Mouse (Mus musculus) limb, embryonic 11.5 days (tissue): ENCODE measurements at regions not wholly inside any gene's neighbourhood (a gene's known extent, or its start where the extent isn't known, plus 50 kb on each side); places are given as distances from the start of the nearest gene placed in this dataset.

ENCODE experiments used
- ATAC-seq: fragments of 200-750 bp; cut with Nextera tagmentation; 2 replicates; pipeline ENCODE4 v1.8.0; 2017; ENCODE audit warnings: low read depth; ENCODE audit not compliant: insufficient number of reproducible peaks, low FRiP score, low TSS enrichment
- DNase-seq: peaks from one replicate; pipeline ENCODE4 v3.0.0-alpha.2; 2015; ENCODE audit warnings: low spot score
- H3K27ac ChIP-seq: fragments of 300-500 bp; sonication (generic); replicated peaks from 2 replicates; pipeline ENCODE4 v1.5.1; 2014; ENCODE audit warnings: low read depth, mild to moderate bottlenecking, low read length
- H3K27me3 ChIP-seq: fragments of 300-500 bp; sonication (generic); 2 replicates; pipeline ENCODE4 v1.6.1; 2014; ENCODE audit warnings: mild to moderate bottlenecking, low read length, mixed read lengths; ENCODE audit not compliant: control insufficient read depth, insufficient read depth
- H3K36me3 ChIP-seq: fragments of 300-500 bp; sonication (generic); 2 replicates; pipeline ENCODE4 v1.6.1; 2014; ENCODE audit warnings: mild to moderate bottlenecking, low read length, moderate library complexity, mixed read lengths; ENCODE audit not compliant: control insufficient read depth, insufficient read depth
- H3K4me1 ChIP-seq: fragments of 300-500 bp; sonication (generic); 2 replicates; pipeline ENCODE4 v1.6.1; 2014; ENCODE audit warnings: low read length, mixed read lengths; ENCODE audit not compliant: control insufficient read depth, insufficient read depth
- H3K4me2 ChIP-seq: fragments of 300-500 bp; sonication (generic); 2 replicates; pipeline ENCODE4 v1.6.1; 2014; ENCODE audit warnings: low read depth, mild to moderate bottlenecking, moderate library complexity; ENCODE audit not compliant: severe bottlenecking
- H3K4me3 ChIP-seq: fragments of 300-500 bp; sonication (generic); 2 replicates; pipeline ENCODE4 v1.5.1; 2014; ENCODE audit warnings: low read depth, low read length
- H3K9ac ChIP-seq: fragments of 300-500 bp; sonication (generic); 2 replicates; pipeline ENCODE4 v1.6.1; 2014; ENCODE audit warnings: mild to moderate bottlenecking, low read length
- H3K9me3 ChIP-seq: fragments of 300-500 bp; sonication (generic); 2 replicates; pipeline ENCODE4 v1.6.1; 2016; ENCODE audit warnings: low read length; ENCODE audit not compliant: control insufficient read depth
- WGBS: fragments of 180-500 bp; shearing (Covaris S2); extraction: QIAGEN DNeasy Blood & Tissue Kit; methylation state at CpG from one replicate; pipeline ENCODE4 v1.1.7; 2014; 5-methylcytosine and 5-hydroxymethylcytosine counted together

DNA sequence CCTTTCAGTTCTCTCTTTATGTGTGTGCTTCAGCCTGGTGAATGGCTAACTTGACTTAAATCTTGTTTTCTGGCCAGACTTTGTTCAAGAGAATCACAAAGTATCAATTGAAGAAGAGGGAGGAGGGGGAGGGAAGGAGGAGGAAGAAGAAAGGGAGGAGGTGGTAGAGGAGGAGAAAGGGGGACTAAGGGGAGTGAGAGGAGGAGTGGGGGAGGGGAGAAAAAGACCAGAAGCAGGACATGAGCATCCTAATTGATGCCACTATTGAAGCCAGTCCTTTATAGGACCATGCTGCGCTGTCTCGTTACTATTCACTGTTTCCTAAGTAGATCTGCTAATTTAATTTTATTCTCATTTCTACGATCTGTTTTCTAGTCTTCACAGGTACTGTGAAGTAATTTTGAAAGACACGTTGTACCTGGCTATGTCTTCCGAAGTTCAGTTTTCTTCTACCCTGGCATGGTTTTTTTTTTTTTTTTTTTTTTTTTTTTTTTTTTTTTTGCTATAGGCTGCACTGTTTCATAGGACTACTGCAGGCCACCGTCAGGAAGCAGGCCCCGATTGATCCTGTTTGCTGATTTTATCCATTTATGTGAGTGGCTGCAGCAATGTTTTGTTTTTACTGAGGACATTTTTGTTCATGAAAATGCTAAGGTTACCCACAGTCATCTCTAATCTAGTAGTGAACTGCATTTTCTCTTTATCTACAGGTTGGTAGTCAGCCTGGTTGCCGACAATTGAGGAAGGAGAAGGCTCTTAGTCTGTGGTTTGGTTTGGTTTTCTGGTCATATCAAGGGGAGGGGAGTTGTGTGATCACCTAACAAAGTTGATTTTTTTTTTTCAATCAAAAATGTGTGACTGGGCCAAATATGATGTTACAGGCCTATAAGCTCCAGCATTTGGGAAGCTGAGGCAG, 184.1 kb upstream of the Meis1 start:
- no peak overlapping the region for H3K9ac ChIP-seq
- no peak for ATAC-seq
- peak; percentile 13 for DNase-seq
- H3K27me3 ChIP-seq, result no peaks in the 10 kb centered on the region
- H3K36me3 ChIP-seq, result no peaks in the 10 kb centered on the region
- no peak overlapping the region for H3K4me3 ChIP-seq
- no peaks in the 10 kb centered on the region for H3K9me3 ChIP-seq
- WGBS, result 68% methylated on average over 8 of the region's 8 CpGs
- H3K4me2 ChIP-seq, result no peak overlapping the region
- H3K4me1 ChIP-seq, result no peaks in the 10 kb centered on the region
- H3K27ac ChIP-seq, result no peak overlapping the region

- Histone ChIP-seq H3K4me3 (no peak overlapping the region), H3K9ac (no peak overlapping the region), H3K36me3 (no peaks in the 10 kb centered on the region), H3K4me1 (no peaks in the 10 kb centered on the region), H3K9me3 (no peaks in the 10 kb centered on the region), H3K4me2 (no peak overlapping the region), H3K27ac (no peak overlapping the region), H3K27me3 (no peaks in the 10 kb centered on the region)
- DNase-seq (peak; percentile 7), ATAC-seq (no peak)
- WGBS, result 76% methylated on average over 4 of the region's 4 CpGs
These were observed 184.7 kb upstream of the Meis1 start for GRCm38 (mm10) chr11:19203518-19203900.

GRCm38 (mm10) chr11:19203968-19204367, 185.2 kb upstream of the Meis1 start:
- Histone ChIP-seq H3K27me3 (no peaks in the 10 kb centered on the region), H3K4me2 (no peak overlapping the region), H3K4me1 (no peaks in the 10 kb centered on the region), H3K27ac (no peak overlapping the region), H3K9ac (no peak overlapping the region), H3K36me3 (no peaks in the 10 kb centered on the region), H3K4me3 (no peak overlapping the region), H3K9me3 (no peaks in the 10 kb centered on the region)
- DNase-seq, result peak; percentile 18
- no peak for ATAC-seq
- 60% methylated on average over 5 of the region's 5 CpGs for WGBS

- Histone ChIP-seq H3K27ac (no peak overlapping the region), H3K27me3 (no peaks in the 10 kb centered on the region), H3K9me3 (no peaks in the 10 kb centered on the region), H3K9ac (no peak overlapping the region), H3K4me1 (no peaks in the 10 kb centered on the region), H3K36me3 (no peaks in the 10 kb centered on the region), H3K4me3 (no peak overlapping the region), H3K4me2 (no peak overlapping the region)
- 45% methylated on average over 7 of the region's 7 CpGs for WGBS
- ATAC-seq (no peak), DNase-seq (peak; percentile 42)
These were observed 185.7 kb upstream of the Meis1 start for GRCm38 (mm10) chr11:19204521-19204920.

DNA sequence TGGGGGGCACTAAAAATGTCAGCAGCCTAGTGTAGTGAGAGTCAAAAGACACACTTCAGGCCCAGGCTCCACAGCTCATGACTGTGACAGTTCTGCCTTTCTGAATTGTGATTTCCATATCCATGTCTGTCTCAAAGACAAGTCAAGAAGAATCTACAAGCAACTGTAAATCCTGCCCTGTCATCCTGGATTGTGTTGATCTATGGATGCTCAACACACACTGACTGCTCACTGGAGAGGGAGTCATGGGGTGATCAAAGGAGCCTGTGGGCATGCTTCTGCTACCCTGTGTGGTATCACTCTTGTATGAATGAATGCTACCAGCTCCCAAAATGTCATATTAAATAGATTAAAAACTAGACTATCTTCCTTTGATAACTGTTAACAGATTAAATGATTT, 186.4 kb upstream of the Meis1 start:
- no peaks in the 10 kb centered on the region for H3K4me1 ChIP-seq
- no peaks in the 10 kb centered on the region for H3K27me3 ChIP-seq
- H3K9ac ChIP-seq, result no peak overlapping the region
- H3K27ac ChIP-seq, result no peak overlapping the region
- no peak overlapping the region for H3K4me2 ChIP-seq
- H3K9me3 ChIP-seq, result no peaks in the 10 kb centered on the region
- ATAC-seq (no peak), DNase-seq (no peak)
- H3K36me3 ChIP-seq, result no peaks in the 10 kb centered on the region
- H3K4me3 ChIP-seq, result no peak overlapping the region

DNA sequence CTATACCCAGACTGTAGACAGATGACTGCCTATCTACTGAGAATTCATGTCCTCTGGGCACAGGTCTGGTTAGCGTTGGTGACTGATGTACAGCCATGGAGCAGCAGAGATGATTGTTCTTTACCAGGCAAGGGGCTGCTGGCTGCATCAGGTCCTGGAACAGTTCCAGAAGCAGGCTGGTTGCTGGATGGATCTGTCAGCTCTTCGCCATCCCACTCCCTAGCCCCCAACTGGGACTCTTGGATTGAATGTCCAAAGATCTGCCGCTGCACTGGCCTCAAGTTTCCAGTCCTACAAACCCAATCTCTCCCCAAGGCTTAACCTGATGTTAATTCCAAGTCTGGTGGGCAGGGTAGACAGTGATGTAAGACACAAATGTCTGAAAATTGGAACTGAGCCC, 200.7 kb upstream of the Meis1 start:
- Histone ChIP-seq H3K36me3 (no peaks in the 10 kb centered on the region), H3K4me2 (no peak overlapping the region), H3K27me3 (no peaks in the 10 kb centered on the region), H3K4me3 (no peak overlapping the region), H3K9ac (no peak overlapping the region), H3K27ac (no peak overlapping the region), H3K9me3 (no peaks in the 10 kb centered on the region), H3K4me1 (no peaks in the 10 kb centered on the region)
- 88% methylated on average over 3 of the region's 3 CpGs for WGBS
- ATAC-seq, result no peak
- DNase-seq, result no peak

DNA sequence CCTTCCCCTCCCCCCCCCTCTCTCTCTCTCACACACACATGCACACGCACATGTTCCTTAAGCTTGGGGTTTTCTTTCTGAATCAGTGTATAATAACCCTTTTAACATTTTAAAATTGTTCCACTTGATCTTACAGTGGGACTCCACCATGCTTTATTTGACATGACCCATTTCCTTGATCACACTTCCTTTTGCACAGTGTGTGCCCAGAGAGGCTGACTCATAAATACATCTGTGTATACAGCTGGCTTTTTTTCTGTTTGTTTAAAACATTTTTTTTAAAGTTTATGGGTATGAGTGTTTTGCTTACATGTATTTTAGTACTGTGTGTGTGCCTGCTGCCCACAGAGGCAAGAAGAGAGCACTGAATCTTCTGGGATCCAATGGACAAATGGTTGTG, 202.7 kb upstream of the Meis1 start:
- H3K4me2 ChIP-seq, result no peak overlapping the region
- no peaks in the 10 kb centered on the region for H3K9me3 ChIP-seq
- no CpG with 5 or more reads among the region's 1 CpGs for WGBS
- H3K9ac ChIP-seq, result no peak overlapping the region
- no peaks in the 10 kb centered on the region for H3K4me1 ChIP-seq
- ATAC-seq (no peak), DNase-seq (no peak)
- no peaks in the 10 kb centered on the region for H3K27me3 ChIP-seq
- H3K27ac ChIP-seq, result no peak overlapping the region
- no peak overlapping the region for H3K4me3 ChIP-seq
- H3K36me3 ChIP-seq, result no peaks in the 10 kb centered on the region

- DNase-seq, result no peak
- Histone ChIP-seq H3K9me3 (no peaks in the 10 kb centered on the region), H3K27me3 (no peaks in the 10 kb centered on the region), H3K4me3 (no peak overlapping the region), H3K4me2 (no peak overlapping the region), H3K36me3 (no peaks in the 10 kb centered on the region), H3K27ac (no peak overlapping the region), H3K9ac (no peak overlapping the region), H3K4me1 (no peaks in the 10 kb centered on the region)
- 76% methylated on average over 2 of the region's 2 CpGs for WGBS
- ATAC-seq, result no peak
These were observed 208.0 kb upstream of the Meis1 start for GRCm38 (mm10) chr11:19226756-19227155.

- Histone ChIP-seq H3K4me2 (no peak overlapping the region), H3K36me3 (no peaks in the 10 kb centered on the region), H3K4me3 (no peak overlapping the region), H3K27ac (no peak overlapping the region), H3K4me1 (no peaks in the 10 kb centered on the region), H3K27me3 (no peaks in the 10 kb centered on the region), H3K9ac (no peak overlapping the region), H3K9me3 (no peaks in the 10 kb centered on the region)
- ATAC-seq (no peak), DNase-seq (peak; percentile 31)
- WGBS, result 9% methylated on average over 4 of the region's 4 CpGs
These were observed 208.9 kb upstream of the Meis1 start for GRCm38 (mm10) chr11:19227716-19228115.
